Mouse (Mus musculus) adrenal gland, adult 18-20 months (tissue): ENCODE measurements around the gene Txnip. TPM values are rescaled to one million over a fixed set of nuclear protein-coding genes. Genes with fewer than 3 reads are reported as not detected.

ENCODE experiments used
- DNase-seq, 2 experiments: peaks; one replicate each; pipeline ENCODE4 v3.0.0; 2021 to 2022; ENCODE audit warnings: low spot score in 2 of 2
- total RNA-seq, 2 experiments: library from RNA; stranded (reverse); gene quantifications; 1 replicate in 1 of 2; 2 replicates in 1 of 2; pipeline ENCODE4 v1.2.3; 2021

Txnip gene
- total RNA-seq, 2 experiments from 2014 or later, result 539 to 784 TPM

DNA sequence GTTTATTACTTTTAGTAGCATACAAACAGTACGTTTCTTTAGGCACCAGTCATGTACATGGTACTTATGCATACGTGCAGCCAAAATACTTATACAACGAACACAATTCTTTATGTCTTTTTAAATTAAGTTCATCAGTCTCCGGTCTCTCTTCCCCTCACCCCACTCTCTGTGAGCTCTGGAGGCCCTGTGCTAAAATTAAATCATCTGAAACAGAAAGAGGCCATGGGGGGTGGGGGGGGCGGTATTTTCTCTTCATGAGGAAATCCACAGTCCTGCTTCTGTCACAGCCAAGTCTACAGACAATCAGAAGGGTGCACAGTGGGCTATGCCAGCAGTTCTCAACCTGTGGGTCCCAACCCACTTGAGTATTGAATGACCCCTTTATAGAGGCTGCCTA lies 8.4 kb upstream of the Txnip start:
- no peak for DNase-seq

DNA sequence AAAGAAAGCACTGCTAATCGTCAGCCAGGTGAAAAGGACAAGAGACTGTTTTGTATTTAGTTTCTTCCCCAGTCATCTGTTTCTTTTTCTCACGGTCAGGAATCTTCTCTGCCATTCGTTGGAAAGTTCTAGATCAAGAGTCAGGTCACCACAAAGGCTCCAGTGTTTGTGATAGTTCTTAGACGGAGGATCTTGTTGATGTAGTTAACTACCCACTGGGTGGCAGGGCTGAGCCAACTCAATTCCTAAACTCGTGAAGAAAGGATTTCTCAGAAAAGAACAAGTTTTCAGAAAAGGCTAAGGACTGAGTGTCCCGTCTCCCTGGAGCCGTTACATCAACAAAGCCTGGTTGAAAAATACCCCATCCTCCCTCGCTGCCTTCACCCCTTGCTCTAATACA lies 6.6 kb upstream of the Txnip start:
- DNase-seq, result peak in 1 of 2 experiments; percentile 60

DNA sequence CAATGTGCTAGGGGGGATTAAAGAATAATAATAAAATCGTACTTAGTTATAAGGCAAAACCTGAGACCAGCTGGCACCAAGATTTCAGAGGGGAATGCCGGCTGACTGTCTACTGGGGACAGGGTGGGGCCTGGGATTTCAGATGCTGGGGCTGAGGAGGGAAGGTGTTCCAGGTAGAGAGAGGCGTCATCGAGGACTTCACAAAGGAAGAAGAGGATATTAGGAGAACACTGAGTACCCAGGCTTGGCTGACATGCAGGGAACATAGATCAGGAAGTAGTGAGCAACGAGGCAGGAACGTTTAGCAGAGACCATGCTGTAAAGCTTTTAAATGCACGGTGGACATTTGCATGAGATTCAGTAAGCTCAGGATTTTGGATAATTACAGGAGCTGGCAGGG lies 5.9 kb upstream of the Txnip start:
- DNase-seq, result no peak

DNA sequence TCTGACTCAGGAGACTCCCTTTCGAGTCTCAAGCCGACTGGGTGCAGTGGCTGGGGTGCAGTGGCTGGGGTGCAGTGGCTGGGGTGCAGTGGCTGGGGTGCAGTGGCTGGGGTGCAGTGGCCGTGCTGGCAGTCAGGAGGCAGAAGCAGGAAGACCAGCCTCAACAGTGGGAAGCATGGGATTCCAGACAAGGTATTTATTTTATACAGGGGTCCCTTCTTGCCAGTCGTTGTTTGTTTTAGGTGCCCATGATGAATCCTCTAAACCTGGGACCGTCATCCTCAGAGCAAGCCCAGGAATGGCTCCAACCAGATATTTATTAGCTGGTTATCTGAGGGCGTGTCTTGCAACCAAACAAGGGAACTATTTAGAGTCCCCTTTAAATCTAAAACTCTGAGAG lies 4.2 kb upstream of the Txnip start:
- DNase-seq, result no peak

DNA sequence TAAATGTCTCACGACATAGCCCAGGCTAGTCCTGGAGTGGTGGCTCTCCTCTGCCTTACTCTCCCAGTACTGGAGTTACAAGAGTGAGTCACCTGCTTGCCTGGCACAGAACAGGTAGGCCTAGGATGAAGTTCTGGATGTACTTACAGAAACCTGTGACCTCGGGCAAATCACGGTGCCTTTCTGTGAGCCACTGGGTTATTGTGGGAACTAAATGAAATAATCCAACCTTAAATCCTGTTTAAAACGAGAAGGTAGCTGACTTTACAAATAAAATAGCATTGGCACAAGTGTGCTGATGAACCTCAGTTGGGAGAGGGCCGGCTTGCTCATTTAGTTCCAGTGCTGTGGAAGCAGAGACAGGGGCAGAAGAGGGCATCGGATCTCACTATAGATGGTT lies 3.5 kb upstream of the Txnip start:
- DNase-seq, result no peak

DNA sequence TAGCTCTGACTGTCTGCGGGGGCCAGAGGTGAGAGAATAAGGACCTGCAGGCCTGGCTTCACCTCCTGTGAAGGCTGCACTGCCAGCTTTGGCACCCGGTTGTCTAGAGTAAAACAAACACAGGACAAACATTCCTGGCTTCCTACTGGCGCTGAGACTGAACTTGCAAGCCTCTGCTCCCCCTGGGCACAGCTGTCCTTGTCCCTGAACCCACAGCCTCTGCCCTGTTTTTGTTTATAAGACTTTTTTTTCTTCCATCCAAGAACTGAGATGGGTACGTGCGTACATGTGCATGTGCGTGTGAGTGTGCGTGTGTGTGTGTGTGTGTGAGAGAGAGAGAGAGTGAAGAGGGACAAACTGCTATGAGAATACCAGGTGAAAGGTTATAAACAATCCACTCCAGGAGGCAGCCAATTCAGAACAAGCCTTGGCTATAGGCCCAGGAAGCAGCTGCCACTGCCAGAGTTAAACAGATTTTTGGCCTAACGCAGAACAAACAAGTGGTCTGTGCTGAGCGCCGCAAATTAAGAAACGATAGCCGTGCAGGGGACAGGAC lies 2.6 kb upstream of the Txnip start:
- peak in 1 of 2 experiments; percentile 56 for DNase-seq

DNA sequence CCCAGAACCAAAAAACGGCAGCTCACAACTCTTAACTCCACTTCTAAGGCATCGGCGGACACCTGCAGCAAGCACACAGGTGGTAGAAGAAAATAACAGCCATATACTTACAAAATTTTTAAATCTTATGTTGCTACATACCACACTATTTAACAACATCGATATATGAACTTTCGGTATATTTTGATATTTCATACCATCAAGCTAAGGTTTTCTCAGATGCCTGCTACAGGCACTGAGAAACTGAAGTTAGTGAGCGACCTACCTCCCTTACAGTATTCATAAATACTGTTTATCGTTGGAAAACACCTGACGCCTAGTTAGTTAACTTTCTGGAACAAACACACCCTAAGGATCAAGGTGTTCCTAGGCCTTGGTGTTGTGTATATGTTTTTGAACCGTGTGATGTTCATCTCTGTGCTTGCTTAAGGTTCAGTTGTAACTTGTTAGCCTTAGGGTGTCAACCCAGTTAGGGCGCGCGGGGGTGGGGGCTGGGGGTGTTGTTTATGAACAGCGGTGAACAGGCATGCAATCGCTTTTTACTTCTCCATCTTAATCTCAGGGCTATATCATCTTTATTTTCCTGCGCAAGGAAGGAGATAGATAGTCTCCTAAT lies 1.6 kb upstream of the Txnip start:
- no peak for DNase-seq

DNA sequence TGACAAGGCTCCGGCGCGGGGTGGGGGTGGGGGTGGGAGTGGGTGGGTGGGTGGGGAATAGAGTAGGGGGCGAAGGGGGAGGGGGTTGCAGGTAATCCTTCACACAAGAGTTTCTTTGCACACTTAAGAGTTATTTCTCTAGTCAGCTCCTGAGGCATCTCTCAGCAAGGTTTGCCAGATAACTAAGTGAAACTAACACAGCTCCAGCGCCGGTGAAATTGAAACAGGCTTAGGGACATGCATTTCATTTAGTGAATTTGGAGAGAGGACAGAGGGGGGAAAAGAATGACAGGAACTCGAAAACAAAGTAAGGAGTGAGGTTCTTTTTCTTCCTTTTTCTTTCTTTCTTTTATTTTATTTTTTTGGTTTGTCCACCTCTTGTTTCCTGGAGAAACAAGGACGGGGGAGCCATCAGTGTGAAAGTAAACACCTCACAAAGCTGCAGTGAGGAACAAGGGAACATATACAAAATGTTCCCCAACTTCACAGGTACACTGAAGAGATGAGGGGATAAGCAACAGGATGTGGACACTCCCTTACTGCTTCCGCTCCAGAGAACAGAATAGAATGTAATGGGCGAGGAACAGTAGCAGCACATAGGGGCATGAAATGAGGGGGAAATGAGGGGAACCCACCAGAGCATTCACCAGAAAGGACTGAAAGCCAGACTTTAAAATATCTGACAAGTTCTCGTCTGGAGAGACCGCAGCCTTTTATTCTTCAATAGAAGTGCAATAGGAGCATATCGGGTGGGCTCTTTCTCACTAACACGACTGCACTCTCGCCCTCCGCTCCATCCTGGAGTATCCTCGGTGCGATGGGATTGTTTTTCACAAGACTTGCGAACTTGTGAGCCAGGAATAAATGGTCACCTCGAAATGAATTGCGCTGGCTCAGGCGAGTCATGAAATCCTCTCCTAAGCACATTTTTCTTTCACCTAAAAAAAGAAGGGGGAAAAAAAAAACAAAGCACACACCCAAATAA lies 814 bp upstream of the Txnip start:
- DNase-seq, result no peak

DNA sequence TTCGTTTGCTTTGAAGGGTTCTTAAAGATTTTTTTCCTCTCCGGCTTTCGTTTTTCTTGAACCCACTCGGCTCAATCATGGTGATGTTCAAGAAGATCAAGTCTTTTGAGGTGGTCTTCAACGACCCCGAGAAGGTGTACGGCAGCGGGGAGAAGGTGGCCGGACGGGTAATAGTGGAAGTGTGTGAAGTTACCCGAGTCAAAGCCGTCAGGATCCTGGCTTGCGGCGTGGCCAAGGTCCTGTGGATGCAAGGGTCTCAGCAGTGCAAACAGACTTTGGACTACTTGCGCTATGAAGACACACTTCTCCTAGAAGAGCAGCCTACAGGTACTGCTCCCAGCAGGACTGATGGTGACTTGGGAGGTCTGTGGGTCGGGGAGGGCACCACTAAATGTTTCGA lies 402 bp downstream of the Txnip start:
- DNase-seq, result no peak

DNA sequence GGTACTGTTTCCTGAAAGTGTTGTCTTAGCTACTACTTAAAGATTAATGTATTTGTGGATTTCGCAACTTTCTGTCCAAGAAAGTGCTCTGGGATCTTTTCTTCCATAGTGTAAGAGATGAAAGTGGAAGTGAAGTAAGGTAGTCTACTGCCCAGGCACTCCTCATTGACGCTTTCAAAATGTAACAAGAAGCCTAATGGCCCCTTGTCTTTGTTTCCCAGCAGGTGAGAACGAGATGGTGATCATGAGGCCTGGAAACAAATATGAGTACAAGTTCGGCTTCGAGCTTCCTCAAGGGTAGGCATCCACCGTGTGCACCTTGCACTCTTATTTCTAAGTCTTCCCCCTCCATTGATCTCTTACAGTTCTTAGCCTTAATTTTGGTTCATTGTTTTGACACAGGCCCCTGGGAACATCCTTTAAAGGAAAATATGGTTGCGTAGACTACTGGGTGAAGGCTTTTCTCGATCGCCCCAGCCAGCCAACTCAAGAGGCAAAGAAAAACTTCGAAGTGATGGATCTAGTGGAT lies 975 bp downstream of the Txnip start:
- no peak for DNase-seq

DNA sequence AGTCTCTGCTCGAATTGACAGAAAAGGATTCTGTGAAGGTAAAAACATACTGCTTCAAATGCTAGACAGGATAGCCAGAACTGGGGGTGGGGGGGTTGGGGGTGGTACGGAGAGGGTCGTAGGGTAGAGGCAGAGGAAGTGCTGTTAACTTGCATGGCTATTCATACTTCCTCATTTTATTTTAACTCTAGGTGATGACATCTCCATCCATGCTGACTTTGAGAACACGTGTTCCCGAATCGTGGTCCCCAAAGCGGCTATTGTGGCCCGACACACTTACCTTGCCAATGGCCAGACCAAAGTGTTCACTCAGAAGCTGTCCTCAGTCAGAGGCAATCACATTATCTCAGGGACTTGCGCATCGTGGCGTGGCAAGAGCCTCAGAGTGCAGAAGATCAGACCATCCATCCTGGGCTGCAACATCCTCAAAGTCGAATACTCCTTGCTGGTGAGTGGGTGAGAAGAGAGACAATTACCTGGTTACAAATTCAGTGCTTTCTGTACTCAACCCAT lies 1.7 kb downstream of the Txnip start:
- DNase-seq, result no peak

DNA sequence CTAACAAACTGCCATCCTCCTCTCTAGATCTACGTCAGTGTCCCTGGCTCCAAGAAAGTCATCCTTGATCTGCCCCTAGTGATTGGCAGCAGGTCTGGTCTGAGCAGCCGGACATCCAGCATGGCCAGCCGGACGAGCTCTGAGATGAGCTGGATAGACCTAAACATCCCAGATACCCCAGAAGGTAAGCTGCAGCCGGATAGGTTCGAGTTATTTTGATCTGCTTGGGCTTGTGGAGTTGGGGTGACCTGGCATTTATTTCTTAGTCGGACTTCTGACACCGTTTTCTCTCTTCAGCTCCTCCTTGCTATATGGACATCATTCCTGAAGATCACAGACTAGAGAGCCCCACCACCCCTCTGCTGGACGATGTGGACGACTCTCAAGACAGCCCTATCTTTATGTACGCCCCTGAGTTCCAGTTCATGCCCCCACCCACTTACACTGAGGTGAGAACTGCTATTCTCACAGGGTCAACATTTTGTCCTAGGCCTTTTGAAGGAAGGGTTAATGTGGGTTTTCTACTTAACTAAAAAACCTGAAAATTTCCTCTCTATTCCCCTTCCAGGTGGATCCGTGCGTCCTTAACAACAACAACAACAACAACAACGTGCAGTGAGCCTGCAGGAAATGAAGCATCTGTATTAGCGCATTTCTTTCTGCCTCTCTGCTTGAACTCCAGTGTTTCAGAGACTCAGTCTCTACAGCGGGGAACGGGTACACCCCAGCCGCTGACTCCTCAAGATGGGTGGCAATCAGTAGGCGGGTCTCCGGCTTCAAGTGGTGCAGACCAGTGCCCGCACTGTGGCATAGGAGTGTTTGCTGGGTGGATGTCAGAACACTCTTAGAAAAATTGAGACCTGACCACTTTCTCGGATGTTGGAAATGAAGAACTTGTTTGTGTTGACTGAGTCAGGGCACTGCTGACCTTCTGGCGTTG lies 2.4 kb downstream of the Txnip start:
- DNase-seq, result no peak

DNA sequence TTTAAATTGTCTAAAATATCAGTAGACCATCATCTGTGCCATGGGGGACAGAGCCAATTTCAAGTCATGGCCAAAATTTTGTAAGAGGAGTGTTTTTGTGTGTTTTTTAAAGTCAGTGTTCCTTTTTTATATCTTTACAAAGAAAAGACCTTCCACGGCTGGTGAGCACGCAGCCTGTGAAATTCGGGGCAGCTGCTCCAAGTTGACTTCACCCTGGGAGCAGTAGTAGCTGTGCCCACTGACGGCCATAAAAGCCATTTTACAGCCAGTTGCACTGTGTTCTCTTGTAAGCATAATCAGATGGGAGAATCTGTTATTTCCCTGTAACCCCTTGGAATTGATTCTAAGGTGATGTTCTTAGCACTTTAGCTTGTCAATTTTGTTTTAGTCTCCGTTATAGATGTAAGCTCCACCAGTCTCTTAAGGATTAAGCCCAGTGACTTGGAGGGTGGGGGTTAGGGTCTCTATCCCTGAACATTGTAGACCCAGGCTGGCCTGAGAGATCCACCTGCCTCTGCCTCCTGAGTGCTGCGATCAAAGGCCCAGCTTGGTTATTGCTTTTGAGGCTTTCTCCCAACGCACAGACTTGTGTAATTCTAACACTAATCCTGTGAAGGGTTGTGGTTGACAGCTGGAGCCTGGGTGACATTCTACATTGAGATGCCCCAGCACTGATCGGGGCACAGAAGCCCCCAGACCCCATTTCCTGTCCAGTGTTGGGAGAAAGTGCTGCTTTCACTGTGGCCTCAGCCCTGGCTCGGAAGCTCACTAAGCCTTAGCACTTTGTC lies 3.3 kb downstream of the Txnip start:
- no peak for DNase-seq

DNA sequence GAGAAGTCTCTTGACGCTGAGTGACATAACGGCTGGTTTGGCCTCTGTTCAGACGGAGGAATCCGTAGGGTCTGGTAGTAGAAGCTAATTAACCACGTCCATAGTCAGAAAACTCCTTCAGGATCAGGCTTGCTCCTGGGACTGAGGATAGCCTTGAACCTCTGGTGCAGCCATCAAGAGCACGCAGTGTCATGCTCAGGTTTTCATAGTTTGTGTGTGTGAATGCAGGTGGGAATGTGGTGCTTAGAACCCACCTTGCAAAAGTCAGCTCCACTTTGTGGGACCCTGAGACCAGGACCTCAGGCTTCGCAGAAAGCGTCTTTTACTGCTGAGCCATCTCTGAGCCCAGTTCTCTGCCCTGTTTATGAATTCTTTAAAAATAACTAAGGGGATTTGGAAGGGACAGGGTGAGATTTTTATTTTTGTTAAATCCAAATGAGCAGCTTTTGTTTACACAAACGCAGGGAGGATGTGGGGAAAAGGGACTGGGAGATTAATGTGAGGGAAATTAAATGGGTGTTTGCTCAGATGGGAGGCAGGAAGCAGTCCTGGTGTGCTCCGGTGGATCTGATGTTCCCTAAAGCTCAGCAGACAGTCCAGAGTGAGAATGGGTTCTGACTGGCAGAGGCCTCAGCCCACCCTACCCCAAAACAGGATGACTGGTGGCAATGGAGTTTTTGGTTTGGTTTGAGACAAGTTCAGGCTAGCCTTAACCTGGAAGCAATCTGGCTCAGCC lies 4.4 kb downstream of the Txnip start:
- DNase-seq, result no peak

DNA sequence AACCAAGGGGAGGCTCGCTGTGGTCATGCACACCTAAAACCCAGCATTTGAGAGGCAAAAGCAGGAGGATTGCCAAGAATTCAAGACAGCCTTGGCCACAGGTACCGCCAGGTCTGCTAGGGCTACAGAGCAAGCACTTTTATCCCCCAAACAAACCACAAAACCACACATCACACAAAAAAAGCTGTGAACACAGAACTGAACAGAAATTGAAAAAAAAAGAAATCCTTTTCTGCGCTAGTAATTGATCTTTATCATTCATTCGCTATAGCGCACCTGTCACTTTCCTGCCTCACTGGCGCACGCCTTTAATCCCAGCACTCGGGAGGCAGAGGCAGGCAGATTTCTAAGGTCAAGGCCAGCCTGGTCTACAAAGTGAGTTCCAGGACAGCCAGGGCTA lies 5.5 kb downstream of the Txnip start:
- DNase-seq, result no peak

DNA sequence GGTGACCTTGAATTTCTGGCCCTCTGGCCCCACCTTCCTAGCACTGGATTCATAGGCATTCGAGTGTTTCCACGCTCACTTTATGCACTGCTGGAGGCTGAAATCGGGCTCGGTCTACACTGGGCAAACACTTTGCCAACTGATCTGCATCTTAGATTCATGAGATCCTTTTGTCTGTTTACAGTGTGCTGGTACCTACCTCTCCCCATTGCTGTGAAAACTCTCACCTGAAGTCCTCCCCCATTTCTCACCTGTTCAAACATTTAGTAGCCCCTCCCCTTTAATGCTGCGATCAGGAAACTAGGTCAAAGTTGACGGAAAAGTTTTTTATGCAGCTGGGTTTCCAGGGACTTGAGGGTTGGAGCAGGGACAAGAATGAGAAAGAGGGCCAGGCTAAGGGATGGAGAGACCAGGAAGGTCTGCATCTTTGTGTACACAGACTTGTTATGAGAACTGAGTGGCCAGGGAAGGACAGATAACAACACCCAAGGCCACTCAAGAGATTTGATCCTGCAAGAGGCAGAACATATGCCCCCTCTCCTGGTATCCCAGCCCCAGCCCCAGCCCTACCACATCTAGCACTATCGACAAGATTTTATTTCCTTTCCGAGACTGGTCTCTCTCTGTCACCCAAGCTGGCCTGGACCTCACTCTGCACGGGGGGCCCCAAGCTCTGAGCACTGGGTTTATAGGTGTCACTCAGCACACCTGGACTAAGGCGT lies 6.3 kb downstream of the Txnip start:
- DNase-seq, result no peak

DNA sequence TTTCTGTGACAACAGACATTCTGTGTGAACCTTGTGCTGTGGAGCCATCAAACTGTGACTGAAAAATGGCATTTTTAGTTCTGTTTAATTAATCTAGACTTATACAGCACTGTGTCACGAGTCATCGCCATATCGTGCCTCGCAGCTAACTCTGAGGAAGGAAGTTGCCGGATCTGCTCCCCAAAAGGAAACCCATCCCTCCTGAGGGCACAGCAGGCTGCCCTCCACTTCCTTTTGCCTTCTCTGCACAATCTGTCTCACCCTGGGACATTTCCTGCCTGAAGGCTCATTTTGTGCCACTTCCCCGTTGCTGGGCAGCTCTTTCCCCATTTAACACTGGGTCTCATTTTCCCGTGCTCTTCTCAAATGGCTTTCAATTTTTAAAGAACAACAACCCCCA lies 6.9 kb downstream of the Txnip start:
- no peak for DNase-seq

DNA sequence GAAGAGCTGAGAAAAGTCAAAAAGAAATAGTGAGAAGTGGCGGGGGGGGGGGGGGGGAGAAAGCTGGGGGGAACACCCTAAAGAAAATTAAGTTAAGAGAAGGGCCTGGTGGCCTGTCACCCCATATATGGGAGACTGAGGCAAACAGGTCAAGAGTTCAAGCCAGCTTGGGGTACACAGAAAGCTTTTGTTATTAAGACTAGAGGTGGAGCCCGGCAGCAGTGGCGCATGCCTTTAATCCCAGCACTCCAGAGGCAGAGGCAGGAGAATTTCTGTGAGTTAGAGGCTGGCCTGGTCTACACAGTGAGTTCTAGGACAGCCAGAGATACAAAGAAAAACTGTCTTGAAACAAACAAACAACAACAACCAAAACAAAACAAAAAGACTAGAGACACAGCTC lies 7.3 kb downstream of the Txnip start:
- no peak for DNase-seq
